Mouse (Mus musculus) myocyte (in vitro differentiated cells): ENCODE data around the gene Ptprj. TPM values are rescaled to one million over a fixed set of nuclear protein-coding genes. Genes with fewer than 3 reads are reported as not detected.

ENCODE experiments used
- H3K27me3 ChIP-seq: one replicate; pipeline ENCODE4 v1.6.1; 2011; ENCODE audit not compliant: control insufficient read depth, insufficient read depth, insufficient read length
- H3K36me3 ChIP-seq: one replicate; pipeline ENCODE4 v1.6.1; 2011; ENCODE audit not compliant: control insufficient read depth, insufficient read depth
- H3K4me2 ChIP-seq: one replicate; pipeline ENCODE4 v1.6.1; 2011; ENCODE audit warnings: low read depth, control low read depth
- H3K4me3 ChIP-seq: one replicate; pipeline ENCODE4 v1.5.1; 2011; ENCODE audit warnings: mild to moderate bottlenecking, control low read depth, moderate library complexity
- H3K79me2 ChIP-seq: one replicate; pipeline ENCODE4 v1.6.1; 2011; ENCODE audit not compliant: control insufficient read depth, insufficient read depth
- H3ac ChIP-seq: one replicate; pipeline ENCODE4 v1.6.1; 2011; ENCODE audit not compliant: control insufficient read depth, insufficient read length
- CEBPB ChIP-seq: IDR thresholded peaks from 2 replicates; pipeline ENCODE4 v1.6.1; 2011; ENCODE audit warnings: mild to moderate bottlenecking, moderate library complexity; ENCODE audit not compliant: poor library complexity, insufficient read depth, severe bottlenecking
- E2F4 ChIP-seq: IDR thresholded peaks from one replicate; pipeline ENCODE4 v1.6.1; 2011; ENCODE audit warnings: mild to moderate bottlenecking, control low read depth, moderate library complexity; ENCODE audit not compliant: insufficient read depth
- MAX ChIP-seq: IDR thresholded peaks from one replicate; pipeline ENCODE4 v1.6.1; 2011; ENCODE audit warnings: low read depth, mild to moderate bottlenecking, control low read depth
- MYOD1 ChIP-seq, 3 experiments: IDR thresholded peaks; one replicate each; pipeline ENCODE4 v1.6.1; 2011; ENCODE audit warnings: control low read depth in 2 of 3, low read depth in 2 of 3, mild to moderate bottlenecking in 2 of 3, moderate library complexity in 1 of 3; ENCODE audit not compliant: insufficient read length in 2 of 3, control insufficient read depth in 1 of 3
- MYOG ChIP-seq, 3 experiments: IDR thresholded peaks; one replicate each; pipeline ENCODE4 v1.6.1; 2011; ENCODE audit warnings: control low read depth in 2 of 3, low read depth in 2 of 3, mild to moderate bottlenecking in 2 of 3; ENCODE audit not compliant: insufficient read length in 2 of 3, control insufficient read depth in 1 of 3, insufficient read depth in 1 of 3
- POLR2A ChIP-seq: IDR thresholded peaks from one replicate; pipeline ENCODE4 v1.6.1; 2011; ENCODE audit warnings: low read depth, mild to moderate bottlenecking, control low read depth, moderate library complexity; ENCODE audit not compliant: insufficient read length
- POLR2AphosphoS2 ChIP-seq: IDR thresholded peaks from one replicate; pipeline ENCODE4 v1.6.1; 2011; ENCODE audit warnings: low read depth, control low read depth; ENCODE audit not compliant: insufficient read length
- REST ChIP-seq: IDR thresholded peaks from one replicate; pipeline ENCODE4 v1.6.1; 2011; ENCODE audit warnings: mild to moderate bottlenecking, control low read depth, moderate library complexity; ENCODE audit not compliant: insufficient read depth, insufficient read length
- SRF ChIP-seq: IDR thresholded peaks from one replicate; pipeline ENCODE4 v1.6.1; 2011; ENCODE audit warnings: low read depth; ENCODE audit not compliant: control insufficient read depth, insufficient read length
- TCF12 ChIP-seq: IDR thresholded peaks from one replicate; pipeline ENCODE4 v1.6.1; 2011; ENCODE audit warnings: mild to moderate bottlenecking, control low read depth; ENCODE audit not compliant: poor library complexity, insufficient read depth, severe bottlenecking
- TCF3 ChIP-seq: IDR thresholded peaks from one replicate; pipeline ENCODE4 v1.6.1; 2011; ENCODE audit warnings: low read depth, control low read depth; ENCODE audit not compliant: insufficient read length
- USF1 ChIP-seq: IDR thresholded peaks from one replicate; pipeline ENCODE4 v1.6.1; 2011; ENCODE audit warnings: low read depth, mild to moderate bottlenecking, control low read depth, moderate library complexity
- polyA plus RNA-seq: library from polyadenylated mRNA; unstranded; fragments of >200 nt; fragmentation: generic; extraction: Trizol; gene quantifications from one replicate; pipeline ENCODE4 v1.2.1, GENCODE M21; 2012; ENCODE audit warnings: missing spikeins

Gene Ptprj
- polyA plus RNA-seq, 1 experiment, result 1.6 TPM

DNA sequence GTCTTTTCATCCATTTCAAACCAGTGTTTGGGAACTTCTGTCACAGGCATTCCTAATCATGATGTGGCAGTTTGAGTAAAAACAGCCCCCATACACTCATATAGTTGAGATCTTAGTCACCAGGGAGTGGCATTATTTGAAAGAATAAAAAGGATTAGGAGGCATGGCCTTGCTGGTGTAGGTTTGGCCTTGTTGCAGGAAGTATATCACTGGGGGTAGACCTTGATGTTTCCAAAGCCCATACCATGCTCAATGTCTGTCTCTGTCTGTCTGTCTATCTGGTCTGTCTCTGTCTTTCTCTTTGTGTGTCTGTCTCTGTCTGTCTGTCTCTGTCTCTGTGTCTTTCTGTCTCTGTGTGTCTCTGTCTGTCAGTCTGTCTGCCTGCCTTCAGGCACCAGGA is 79.6 kb downstream of the Ptprj start:
- H3K27me3 ChIP-seq, result no peaks in the 10 kb centered on the region
- TF ChIP-seq MAX, result no peak
- no peak for TF ChIP-seq REST
- no peak for TF ChIP-seq TCF3
- no peak for TF ChIP-seq CEBPB
- no peak for TF ChIP-seq MYOG (IDR thresholded peaks at IDR 0.05; ENCODE audit: control insufficient read depth in 1 of 3, insufficient read depth in 1 of 3, insufficient read length in 2 of 3, low read depth in 2 of 3)
- no peak for TF ChIP-seq E2F4
- no peak for TF ChIP-seq TCF12
- TF ChIP-seq POLR2A, result no peak
- no peak for TF ChIP-seq USF1
- TF ChIP-seq MYOD1 (IDR thresholded peaks at IDR 0.05; ENCODE audit: control insufficient read depth in 1 of 3, insufficient read length in 2 of 3, low read depth in 2 of 3), result no peak
- no peak for TF ChIP-seq POLR2AphosphoS2
- no peak for TF ChIP-seq SRF
- peaks cover 4% of the 10 kb centered on the region for H3K79me2 ChIP-seq
- no peaks in the 10 kb centered on the region for H3K36me3 ChIP-seq
- H3ac ChIP-seq, result no peak overlapping the region
- no peak overlapping the region for H3K4me2 ChIP-seq
- H3K4me3 ChIP-seq, result no peak overlapping the region

DNA sequence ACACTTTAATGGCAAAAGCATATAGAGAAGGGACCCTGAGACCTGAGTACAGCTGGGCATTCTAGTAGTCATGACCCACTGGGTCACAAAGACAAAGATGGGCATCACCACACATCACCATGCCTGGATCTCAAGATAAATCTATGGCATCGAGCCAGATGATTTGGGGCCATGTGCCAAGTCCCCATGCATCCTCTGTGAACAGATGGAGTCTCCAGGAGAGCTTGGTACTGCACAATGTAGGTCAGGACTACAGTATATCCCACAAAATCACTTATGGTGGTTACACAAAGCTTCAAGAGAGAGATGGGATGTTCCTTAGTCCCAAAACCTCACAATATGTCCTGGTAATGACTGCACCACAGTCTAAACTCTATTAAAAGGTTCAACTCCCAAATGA is 81.4 kb downstream of the Ptprj start:
- TF ChIP-seq CEBPB (no peak), POLR2A (no peak), USF1 (no peak), MYOD1 (IDR thresholded peaks at IDR 0.05; ENCODE audit: control insufficient read depth in 1 of 3, insufficient read length in 2 of 3, low read depth in 2 of 3) (no peak), TCF12 (no peak), SRF (no peak), MYOG (IDR thresholded peaks at IDR 0.05; ENCODE audit: control insufficient read depth in 1 of 3, insufficient read depth in 1 of 3, insufficient read length in 2 of 3, low read depth in 2 of 3) (no peak), MAX (no peak), TCF3 (no peak)

DNA sequence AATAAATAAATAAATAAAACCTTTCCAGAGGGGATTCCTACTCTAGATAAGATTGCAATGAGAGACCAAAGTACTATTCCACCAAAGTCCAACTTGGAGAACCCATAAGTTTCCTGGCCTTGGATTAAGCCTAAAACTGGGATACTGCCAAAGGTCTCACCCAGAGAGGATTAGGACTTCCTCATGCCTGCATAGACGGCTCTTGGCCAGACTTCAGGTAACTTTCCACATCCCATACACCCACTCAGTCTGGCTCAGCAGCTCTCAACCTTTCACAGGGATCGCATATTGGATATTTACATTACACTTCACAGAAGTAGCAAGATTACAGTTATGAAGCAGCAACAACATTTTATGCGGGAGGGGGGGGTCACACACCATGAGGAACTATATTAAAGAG is 82.9 kb downstream of the Ptprj start:
- Histone ChIP-seq H3K27me3 (no peaks in the 10 kb centered on the region), H3K36me3 (no peaks in the 10 kb centered on the region), H3K4me2 (no peak overlapping the region), H3ac (no peak overlapping the region), H3K4me3 (no peak overlapping the region), H3K79me2 (peaks cover 4% of the 10 kb centered on the region)
- TF ChIP-seq TCF12, result no peak
- no peak for TF ChIP-seq MAX
- no peak for TF ChIP-seq MYOG (IDR thresholded peaks at IDR 0.05; ENCODE audit: control insufficient read depth in 1 of 3, insufficient read depth in 1 of 3, insufficient read length in 2 of 3, low read depth in 2 of 3)
- TF ChIP-seq MYOD1 (IDR thresholded peaks at IDR 0.05; ENCODE audit: control insufficient read depth in 1 of 3, insufficient read length in 2 of 3, low read depth in 2 of 3), result no peak
- no peak for TF ChIP-seq E2F4
- no peak for TF ChIP-seq TCF3
- TF ChIP-seq USF1, result no peak
- no peak for TF ChIP-seq POLR2A
- no peak for TF ChIP-seq SRF
- TF ChIP-seq REST, result no peak

More for the DNA sequence above, 81.4 kb downstream of the Ptprj start:
- no peak overlapping the region for H3K4me3 ChIP-seq
- H3K4me2 ChIP-seq, result no peak overlapping the region
- H3K36me3 ChIP-seq, result no peaks in the 10 kb centered on the region
- H3ac ChIP-seq, result no peak overlapping the region
- no peaks in the 10 kb centered on the region for H3K27me3 ChIP-seq
- peaks cover 4% of the 10 kb centered on the region for H3K79me2 ChIP-seq

DNA sequence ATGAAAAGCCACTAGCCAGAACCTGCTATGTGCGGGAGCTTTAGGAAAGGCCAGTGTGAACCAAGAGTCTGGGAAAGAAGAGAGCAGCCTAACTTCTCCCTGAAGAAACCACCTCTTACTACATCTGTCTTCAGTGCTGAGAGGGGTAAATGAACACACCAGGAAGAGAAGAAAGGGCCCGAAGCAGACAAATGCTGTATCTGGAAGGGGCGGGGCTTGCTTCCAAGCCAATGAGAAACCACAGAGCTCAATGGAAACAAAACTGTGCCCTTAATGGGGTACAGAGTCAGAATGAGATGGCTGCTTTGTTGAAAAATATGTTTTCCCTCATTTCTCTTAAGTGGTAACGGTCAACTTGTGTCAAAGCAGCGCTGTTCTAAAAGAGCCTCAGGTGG is 83.8 kb downstream of the Ptprj start:
- Histone ChIP-seq H3K4me2 (no peak overlapping the region), H3K4me3 (no peak overlapping the region), H3K27me3 (no peaks in the 10 kb centered on the region), H3K36me3 (no peaks in the 10 kb centered on the region), H3ac (no peak overlapping the region), H3K79me2 (peaks cover 4% of the 10 kb centered on the region)
- no peak for TF ChIP-seq TCF12
- no peak for TF ChIP-seq MYOD1 (IDR thresholded peaks at IDR 0.05; ENCODE audit: control insufficient read depth in 1 of 3, insufficient read length in 2 of 3, low read depth in 2 of 3)
- TF ChIP-seq POLR2AphosphoS2, result no peak
- TF ChIP-seq MYOG (IDR thresholded peaks at IDR 0.05; ENCODE audit: control insufficient read depth in 1 of 3, insufficient read depth in 1 of 3, insufficient read length in 2 of 3, low read depth in 2 of 3), result no peak
- TF ChIP-seq REST, result no peak
- TF ChIP-seq SRF, result no peak
- no peak for TF ChIP-seq USF1
- no peak for TF ChIP-seq CEBPB

DNA sequence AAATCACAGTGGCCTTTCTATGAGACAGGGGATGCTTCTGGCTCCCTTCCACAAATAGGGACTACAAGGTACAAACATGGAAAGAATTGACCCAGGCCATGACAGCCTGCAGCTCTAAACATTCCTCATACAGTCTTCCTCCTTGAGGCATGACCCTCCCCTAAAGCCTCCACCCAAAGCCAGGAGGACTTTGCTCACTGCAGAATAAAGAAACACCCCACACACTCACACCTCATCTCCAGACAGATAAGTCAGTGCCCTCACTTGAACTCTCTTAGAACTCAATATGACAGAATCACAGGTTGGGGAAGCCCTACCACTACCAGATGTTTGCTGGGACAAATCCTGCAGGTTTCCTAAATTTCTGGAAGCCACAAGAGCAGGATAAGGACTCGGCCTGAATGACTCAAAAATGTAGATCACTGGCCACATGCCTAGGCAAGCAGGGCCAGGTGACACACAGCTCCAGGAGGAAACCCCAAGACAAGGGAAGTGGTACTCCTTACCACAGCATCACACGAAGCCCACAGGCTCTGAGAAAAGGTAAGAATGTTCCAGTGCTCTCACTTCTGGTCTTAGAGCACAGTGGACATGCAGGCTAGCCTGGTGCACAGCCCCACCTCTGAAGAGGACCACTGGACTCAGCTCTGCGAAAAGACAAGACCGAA is 84.3 kb downstream of the Ptprj start:
- no peaks in the 10 kb centered on the region for H3K36me3 ChIP-seq
- no peaks in the 10 kb centered on the region for H3K27me3 ChIP-seq
- H3K79me2 ChIP-seq, result peaks cover 4% of the 10 kb centered on the region
- no peak overlapping the region for H3ac ChIP-seq
- TF ChIP-seq TCF3 (no peak), REST (no peak), TCF12 (no peak), POLR2AphosphoS2 (no peak), CEBPB (no peak), MAX (no peak), E2F4 (no peak), POLR2A (no peak), SRF (no peak), MYOD1 (IDR thresholded peaks at IDR 0.05; ENCODE audit: control insufficient read depth in 1 of 3, insufficient read length in 2 of 3, low read depth in 2 of 3) (no peak)
- no peak overlapping the region for H3K4me3 ChIP-seq
- no peak overlapping the region for H3K4me2 ChIP-seq
